Mouse (Mus musculus) liver, postnatal 0 days (tissue): ENCODE measurements at regions not wholly inside any gene's neighbourhood (a gene's known extent, or its start where the extent isn't known, plus 50 kb on each side); places are given as distances from the start of the nearest gene placed in this dataset.

Source experiments
- CTCF ChIP-seq: sonication (generic); IDR thresholded peaks from 2 replicates; pipeline ENCODE4 v1.5.1; 2016; ENCODE audit warnings: antibody characterized with exemption, low read depth
- EP300 ChIP-seq: IDR thresholded peaks from 2 replicates; pipeline ENCODE4 v1.6.1; 2016; ENCODE audit warnings: antibody characterized with exemption, low read depth, mild to moderate bottlenecking

DNA sequence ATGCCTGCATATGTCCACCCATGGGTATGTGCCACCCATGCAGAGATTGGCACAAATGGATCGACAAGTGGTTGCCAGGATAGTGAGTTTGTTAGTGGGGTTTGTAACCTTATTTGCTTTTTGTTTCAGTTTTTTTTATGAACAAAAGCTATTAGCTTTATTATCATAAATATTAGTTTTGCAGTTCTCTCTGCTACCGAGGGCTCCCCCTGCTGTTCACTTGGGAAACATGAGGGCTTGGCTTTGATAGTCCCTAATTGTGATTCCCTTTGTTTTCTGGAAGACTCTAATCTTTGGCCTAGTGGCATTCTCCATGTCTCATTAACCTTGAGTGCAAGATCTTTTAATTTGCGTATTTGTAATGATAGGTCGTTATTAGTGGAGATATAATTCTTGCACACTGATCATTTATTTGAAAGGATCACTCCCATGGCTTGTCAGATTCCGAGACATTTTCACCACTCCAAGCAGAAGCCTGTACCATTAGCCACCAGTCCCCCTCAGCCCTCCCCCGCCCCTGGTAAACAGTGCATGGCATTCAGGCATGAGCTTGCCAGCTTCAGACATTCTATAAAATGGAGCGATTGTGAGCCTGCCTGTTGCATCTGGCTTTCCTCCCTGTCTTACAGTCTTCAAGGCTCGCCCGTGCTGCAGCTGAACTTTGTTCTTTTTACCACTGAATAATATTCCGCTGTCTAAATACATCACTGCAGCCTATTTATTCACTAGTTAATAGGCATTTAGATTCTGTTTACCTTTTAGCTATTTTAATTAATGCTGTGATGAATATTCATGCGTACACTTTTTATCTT, 249.9 kb upstream of the Rnaseh2b start:
- TF ChIP-seq CTCF (peak; percentile 70), EP300 (no peak)
